8 mouse cellular contexts compared by ENCODE assay signal in the genomic region with DNA sequence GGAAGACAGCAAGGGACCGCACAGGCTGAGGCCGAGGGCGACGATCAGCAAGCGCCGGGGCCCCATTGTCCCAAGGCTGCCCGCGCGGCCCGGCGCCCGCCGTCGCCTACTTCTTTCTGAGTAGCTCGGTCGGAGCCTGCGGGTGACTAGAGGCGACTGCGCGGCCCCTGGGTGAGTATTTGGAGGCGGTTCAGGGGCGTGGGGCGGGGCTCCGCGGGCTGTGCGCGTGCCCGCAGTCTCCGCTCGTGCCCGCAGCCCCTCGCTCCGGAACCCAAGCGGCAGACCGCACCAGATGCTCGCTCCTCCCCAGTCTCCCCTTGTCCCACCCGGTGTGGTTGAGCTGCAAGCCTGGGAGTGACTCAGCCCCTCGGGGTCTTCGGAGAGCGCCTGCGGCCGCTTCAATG. TPM values are rescaled to one million over a fixed set of nuclear protein-coding genes. Genes with fewer than 3 reads are reported as not detected.
A peak's percentile ranks its signal among the peaks of the same experiment; 100 is the strongest.
DNase-seq lines count a peak whose midpoint lies in the region; ATAC-seq and TF ChIP-seq lines count a peak whose summit lies in the region.

A gene (minus strand): TSS at position 179 of the 404 bp plus-strand sequence.

- H3K4me2 ChIP-seq in hindbrain, postnatal 0 days (ENCODE audit: low read depth, low read length) = peak within 1 kb of the TSS; percentile 95

- peak within 1 kb of the TSS; percentile 47 for H3K4me3 ChIP-seq in cortical plate, adult 2 months (ENCODE audit: insufficient read depth, low read length)
- H3K4me3 ChIP-seq in hindbrain, postnatal 0 days (ENCODE audit: low read length) = peak within 1 kb of the TSS; percentile 72

- 2% methylated on average over 40 of the region's 42 CpGs for WGBS in hindbrain, postnatal 0 days

- ATAC-seq in activated CD4-positive, CD25-positive, alpha-beta regulatory T cell, adult 4 months = peak; percentile 88
- ATAC-seq in hindbrain, postnatal 0 days = peak; percentile 93
- ATAC-seq in megakaryocyte progenitor cell, adult 5-6 weeks (replicated peaks; ENCODE audit: poor library complexity) = peak; percentile 88

- peak within 1 kb of the TSS; percentile 69 for H3K9ac ChIP-seq in hindbrain, postnatal 0 days (replicated peaks; ENCODE audit: low read length)

- DNase-seq in gastrocnemius, adult 8-10 months (ENCODE audit: low spot score in 2 of 2) = peak; percentile 65 to 70
- peak; percentile 82 for DNase-seq in hindbrain, postnatal 0 days (ENCODE audit: low spot score)
- peak; percentile 39 to 61 for DNase-seq in left cerebral cortex, postnatal 14 days (ENCODE audit: low spot score in 2 of 2)
- peak; percentile 73 to 77 for DNase-seq in right cerebral cortex, postnatal 10 days (ENCODE audit: low spot score in 2 of 2)
- DNase-seq in urinary bladder, postnatal 14 days (ENCODE audit: low spot score) = peak; percentile 77

- TF ChIP-seq CTCF in cortical plate, adult 2 months (IDR thresholded peaks at IDR 0.05; ENCODE audit: extremely low read depth, insufficient read depth, low read length) = no peak
- no peak for TF ChIP-seq CTCF in hindbrain, postnatal 0 days (IDR thresholded peaks at IDR 0.05; ENCODE audit: low read depth)

- intact Hi-C loops in left cerebral cortex, postnatal 14 days (cut with DNase I) = no loop called here

- TF ChIP-seq POLR2A in cortical plate, adult 2 months (IDR thresholded peaks at IDR 0.05; ENCODE audit: extremely low read depth, insufficient read depth, low read length) = no peak

- no peaks in the 10 kb centered on the region for H3K4me1 ChIP-seq in cortical plate, adult 2 months (ENCODE audit: control insufficient read depth, insufficient read depth, low read length)
- H3K4me1 ChIP-seq in hindbrain, postnatal 0 days (ENCODE audit: insufficient read depth, low read length) = 0 out of 2 replicates have a peak, but pooled peaks cover 3% of the 10 kb centered on the region

- no peaks in the 10 kb centered on the region for H3K36me3 ChIP-seq in hindbrain, postnatal 0 days (ENCODE audit: insufficient read depth, low read length)

- H3K27ac ChIP-seq in cortical plate, adult 2 months (ENCODE audit: insufficient read depth, low read length) = no peak within 1 kb of the TSS
- H3K27ac ChIP-seq in hindbrain, postnatal 0 days = peak within 1 kb of the TSS; percentile 57; the same call in 1 of the 2 replicates

- no peaks in the 10 kb centered on the region for H3K27me3 ChIP-seq in hindbrain, postnatal 0 days (ENCODE audit: insufficient read depth, low read length)

- H3K9me3 ChIP-seq in hindbrain, postnatal 0 days (ENCODE audit: low read length) = no peaks in the 10 kb centered on the region

RNA-seq across cellular contexts. Expression of the gene that starts here (rescaled TPM):
- 10 to 100 TPM; 32.9 to 37.3 TPM for polyA plus RNA-seq in activated CD4-positive, CD25-positive, alpha-beta regulatory T cell, adult 4 months (2017; shearing (Covaris generic))
- 2.6 and 2.8 TPM in 2 replicates for polyA plus RNA-seq in cortical plate, adult 2 months (2012; rRNA removed)
- total RNA-seq in gastrocnemius, adult 8-10 months (2022) = 1 to 10 TPM; 2.6 to 7.7 (median 3.5) TPM
- 49.7 and 53.0 TPM in 2 replicates for total RNA-seq in hindbrain, postnatal 0 days (2014; rRNA removed)
- 34.6 and 36.9 TPM in 2 replicates for polyA plus RNA-seq in hindbrain, postnatal 0 days (2015; fragmentation: Nextera tagmentation; extraction: Ambion mirVana)
- 1 to 10 TPM; 5.8 to 6.7 TPM for total RNA-seq in left cerebral cortex, postnatal 14 days (2021)
- 3.8 and 9.6 TPM in 2 replicates for total RNA-seq in megakaryocyte progenitor cell, adult 5-6 weeks (2015)
- total RNA-seq in megakaryocyte progenitor cell, adult 5-6 weeks (2017) = 2.5 and 6.2 TPM in 2 replicates
